Mouse (Mus musculus) effector memory CD4-positive, alpha-beta T cell, adult 5 months (primary cell): Measurements from ENCODE around the gene Dbx1. TPM values are rescaled to one million over a fixed set of nuclear protein-coding genes. Genes with fewer than 3 reads are reported as not detected.

Experiments
- polyA plus RNA-seq: library from polyadenylated mRNA; unstranded; fragments of 100-300 nt; shearing (Covaris generic); gene quantifications from one replicate; pipeline ENCODE4 v1.2.1, GENCODE M21; 2017

The Dbx1 gene
- polyA plus RNA-seq, result not detected

DNA sequence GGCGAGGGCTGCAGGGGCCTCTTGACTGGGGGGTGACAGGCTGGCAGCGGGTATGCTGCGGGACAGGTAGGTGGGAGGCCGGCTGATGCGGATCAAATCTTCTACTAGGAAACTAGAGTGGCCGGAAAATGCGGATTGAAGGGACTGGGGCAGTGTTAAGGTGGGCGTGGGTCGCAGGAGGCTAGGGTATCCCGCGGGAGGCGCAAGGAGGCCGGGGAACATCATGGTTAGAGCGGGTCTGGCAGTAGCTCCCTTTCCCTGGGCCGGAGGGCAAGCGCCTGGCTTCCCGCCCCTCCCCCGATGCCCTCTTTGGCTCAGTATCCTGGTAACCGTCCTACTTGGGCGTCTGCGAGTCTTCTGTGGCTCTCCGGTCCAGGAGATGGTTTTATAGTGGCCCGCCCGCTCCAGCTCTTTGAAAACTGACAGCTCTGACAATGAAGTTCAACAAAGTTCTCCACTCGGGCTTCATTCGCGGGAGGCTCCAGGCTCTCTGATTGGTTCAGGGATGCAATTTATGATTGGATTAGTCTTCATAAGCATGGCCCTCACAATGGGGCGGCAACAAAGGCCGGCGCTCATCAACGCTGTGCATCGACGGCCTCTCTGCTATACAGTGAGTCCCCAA, at the start of gene Dbx1:
Gene Dbx1 (minus strand): TSS at position 359 of the 625 bp plus-strand sequence.

Other genes with a start within 250 kb of the Dbx1 start
- gene Htatip2, start 122.3 kb upstream of the Dbx1 start, polyA plus RNA-seq, result 22.4 TPM
- gene Prmt3, start 141.5 kb upstream of the Dbx1 start, polyA plus RNA-seq, result 62.0 TPM